Mouse (Mus musculus): ENCODE results near the gene Pde8b.

DNA sequence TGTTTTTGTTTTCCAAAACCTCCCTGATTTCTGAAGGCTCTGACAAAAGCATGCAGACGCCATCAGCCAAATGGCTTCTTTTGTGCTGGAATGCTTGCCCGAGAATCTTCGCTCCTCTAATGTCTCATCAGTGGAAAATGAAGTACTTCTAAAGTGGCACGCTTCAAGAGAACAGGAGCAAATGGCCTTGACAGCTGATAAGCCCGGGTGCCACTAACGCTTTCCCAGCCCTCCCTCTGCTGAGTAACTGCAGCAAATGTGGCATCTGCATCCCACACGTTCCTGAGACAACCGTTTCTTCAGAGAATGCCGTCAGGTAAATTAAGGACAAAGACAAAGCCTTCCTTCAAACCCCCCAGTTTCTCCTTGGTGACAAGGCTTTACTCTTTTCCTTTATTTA, 72.8 kb downstream of the Pde8b start:
- TF ChIP-seq CTCF (IDR thresholded peaks at IDR 0.05; ENCODE audit: low read depth, low read length) (no peak), EP300 (IDR thresholded peaks at IDR 0.05; ENCODE audit: insufficient read depth, low read depth, low read length) (no peak), POLR2A (IDR thresholded peaks at IDR 0.05; ENCODE audit: insufficient read depth, low read length) (no peak)

Measured in ES-Bruce4 (cell line).